Mouse (Mus musculus): ENCODE results near the gene Hyal2. TPM values are rescaled to one million over a fixed set of nuclear protein-coding genes. Genes with fewer than 3 reads are reported as not detected.

The Hyal2 gene
- total and polyA plus RNA-seq, 2 experiments from 2014 or later, result 58.6 to 97.3 TPM

DNA sequence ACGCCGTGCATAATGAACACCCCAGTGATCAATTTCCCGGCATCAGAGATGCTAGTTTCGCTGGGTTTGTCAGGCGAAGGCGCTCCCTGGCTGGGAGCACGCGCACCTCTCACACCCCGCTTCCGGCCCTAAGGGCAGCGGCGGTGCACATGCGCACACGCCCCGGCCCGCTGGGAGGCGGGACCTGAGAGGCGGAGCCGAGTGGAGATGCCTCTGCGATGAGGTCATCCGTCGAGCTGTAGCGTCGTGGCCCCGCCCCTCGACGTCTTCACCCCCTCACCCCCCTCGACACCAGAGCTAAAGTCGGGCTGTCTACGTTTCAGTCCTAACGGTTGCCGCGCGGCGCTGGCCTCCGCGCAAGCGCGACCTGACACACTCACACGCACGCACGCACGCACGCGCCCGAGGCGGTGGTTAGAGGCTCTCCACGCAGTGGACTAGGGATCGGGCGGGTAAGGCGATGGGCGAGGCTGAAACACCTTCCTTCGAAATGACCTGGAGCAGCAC lies 13.4 kb upstream of the Hyal2 start:
- H3K4me2 ChIP-seq (ENCODE audit: low read depth, low read length), result peak overlapping the region; percentile 86
- H3K27ac ChIP-seq (ENCODE audit: low read depth), result peak overlapping the region; percentile 96
- DNase-seq (ENCODE audit: low spot score) (peak; percentile 97), ATAC-seq (ENCODE audit: insufficient read depth, low read depth) (peak; percentile 91)
- peaks cover 33% of the 10 kb centered on the region for H3K4me1 ChIP-seq (ENCODE audit: control insufficient read depth, insufficient read depth)
- under 1% methylated on average over 53 of the region's 53 CpGs for WGBS
- 0 out of 2 replicates have a peak, but pooled peaks cover 7% of the 10 kb centered on the region for H3K27me3 ChIP-seq (ENCODE audit: control insufficient read depth, insufficient read depth, low read length)
- H3K9me3 ChIP-seq (replicated peaks; ENCODE audit: control insufficient read depth, low read length), result no peaks in the 10 kb centered on the region
- TF ChIP-seq EP300 (IDR thresholded peaks at IDR 0.05; ENCODE audit: low read depth) (no peak), CTCF (IDR thresholded peaks at IDR 0.05; ENCODE audit: low read depth) (peak; percentile 27)
- peak overlapping the region; percentile 70 for H3K4me3 ChIP-seq (ENCODE audit: low read depth, low read length)
- H3K36me3 ChIP-seq (replicated peaks; ENCODE audit: control insufficient read depth, insufficient read depth, low read length), result peaks cover 26% of the 10 kb centered on the region
- H3K9ac ChIP-seq (replicated peaks; ENCODE audit: low read depth, low read length), result peak overlapping the region; percentile 89

DNA sequence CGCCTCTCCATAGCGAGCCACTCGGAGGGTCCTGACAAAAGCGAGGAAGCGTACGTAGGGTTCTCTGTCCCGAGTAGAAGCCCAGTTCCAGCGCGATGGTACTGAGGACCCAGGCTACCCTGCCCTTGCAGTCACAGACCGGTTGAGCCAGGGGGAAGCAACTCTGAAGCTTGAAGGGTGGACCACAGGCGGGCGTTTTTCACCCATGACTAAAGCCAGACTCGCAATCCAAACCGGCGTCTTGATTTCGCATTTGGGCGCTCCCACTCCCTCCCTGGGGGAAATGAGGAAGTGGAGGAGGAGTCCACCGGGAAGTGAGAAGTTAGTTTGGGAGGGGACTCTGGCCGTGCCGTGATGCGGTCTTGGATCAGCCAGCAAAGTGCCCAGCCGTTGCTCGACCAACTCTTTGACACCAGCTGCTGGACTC lies 12.7 kb upstream of the Hyal2 start:
- WGBS, result 0% methylated on average over 23 of the region's 23 CpGs

DNA sequence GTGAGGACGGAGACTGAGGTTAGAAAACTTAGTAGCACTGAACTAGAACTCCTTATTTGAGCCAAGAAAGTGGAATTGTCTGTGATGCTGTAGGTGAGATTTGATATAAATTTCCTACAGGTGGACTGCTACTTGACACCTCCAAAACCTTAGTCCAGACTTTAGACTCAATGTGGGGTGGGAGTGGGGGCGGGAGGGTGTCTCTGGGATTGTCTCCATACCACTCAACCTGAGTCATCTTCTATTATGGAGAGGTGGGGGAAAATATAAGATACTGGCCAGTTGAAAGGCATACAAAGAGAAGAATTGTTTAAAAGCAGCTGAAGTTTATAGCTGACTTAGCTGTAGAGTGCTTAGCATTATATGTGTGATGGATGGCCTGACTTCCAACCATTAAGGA lies 12.0 kb upstream of the Hyal2 start:
- peak overlapping the region; percentile 86 for H3K4me2 ChIP-seq (ENCODE audit: low read depth, low read length)
- DNase-seq (ENCODE audit: low spot score) (no peak), ATAC-seq (ENCODE audit: insufficient read depth, low read depth) (no peak)
- 0 out of 2 replicates have a peak, but pooled peaks cover under 1% of the 10 kb centered on the region for H3K27me3 ChIP-seq (ENCODE audit: control insufficient read depth, insufficient read depth, low read length)
- H3K9me3 ChIP-seq (replicated peaks; ENCODE audit: control insufficient read depth, low read length), result no peaks in the 10 kb centered on the region
- WGBS, result 3% methylated on average over 2 of the region's 2 CpGs
- H3K4me1 ChIP-seq (ENCODE audit: control insufficient read depth, insufficient read depth), result peaks cover 33% of the 10 kb centered on the region
- H3K27ac ChIP-seq (ENCODE audit: low read depth), result peak overlapping the region; percentile 96
- TF ChIP-seq EP300 (IDR thresholded peaks at IDR 0.05; ENCODE audit: low read depth) (no peak), CTCF (IDR thresholded peaks at IDR 0.05; ENCODE audit: low read depth) (no peak)
- peak overlapping the region; percentile 89 for H3K9ac ChIP-seq (replicated peaks; ENCODE audit: low read depth, low read length)
- H3K4me3 ChIP-seq (ENCODE audit: low read depth, low read length), result peak overlapping the region; percentile 70
- peaks cover 39% of the 10 kb centered on the region for H3K36me3 ChIP-seq (replicated peaks; ENCODE audit: control insufficient read depth, insufficient read depth, low read length)

More for the DNA sequence above, 12.7 kb upstream of the Hyal2 start:
- ATAC-seq (ENCODE audit: insufficient read depth, low read depth) (peak; percentile 24), DNase-seq (ENCODE audit: low spot score) (peak; percentile 88)
- TF ChIP-seq EP300 (IDR thresholded peaks at IDR 0.05; ENCODE audit: low read depth) (no peak), CTCF (IDR thresholded peaks at IDR 0.05; ENCODE audit: low read depth) (no peak)
- Histone ChIP-seq H3K9ac (replicated peaks; ENCODE audit: low read depth, low read length) (peak overlapping the region; percentile 89), H3K27me3 (ENCODE audit: control insufficient read depth, insufficient read depth, low read length) (0 out of 2 replicates have a peak, but pooled peaks cover 7% of the 10 kb centered on the region), H3K4me3 (ENCODE audit: low read depth, low read length) (peak overlapping the region; percentile 70), H3K36me3 (replicated peaks; ENCODE audit: control insufficient read depth, insufficient read depth, low read length) (peaks cover 33% of the 10 kb centered on the region), H3K9me3 (replicated peaks; ENCODE audit: control insufficient read depth, low read length) (no peaks in the 10 kb centered on the region), H3K4me2 (ENCODE audit: low read depth, low read length) (peak overlapping the region; percentile 86), H3K4me1 (ENCODE audit: control insufficient read depth, insufficient read depth) (peaks cover 33% of the 10 kb centered on the region), H3K27ac (ENCODE audit: low read depth) (peak overlapping the region; percentile 96)

DNA sequence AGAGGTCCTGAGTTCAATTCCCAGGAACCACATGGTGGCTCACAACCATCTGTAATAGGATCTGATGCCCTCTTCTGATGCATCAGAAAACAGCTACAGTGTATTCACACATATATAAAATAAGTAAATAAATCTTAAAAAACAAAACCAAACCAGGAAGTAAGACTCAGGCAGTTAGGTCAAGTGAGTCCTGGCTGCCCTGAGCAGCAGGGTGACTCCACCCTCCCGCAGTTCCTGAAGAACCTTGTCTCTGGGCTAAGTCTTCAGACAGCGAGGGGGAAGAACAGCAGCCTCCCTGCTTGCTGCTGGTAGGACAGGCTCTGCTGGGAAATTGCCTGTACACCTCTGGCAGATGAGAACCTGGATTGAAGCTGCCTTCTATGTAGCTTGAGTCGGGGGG lies 11.4 kb upstream of the Hyal2 start:
- no peaks in the 10 kb centered on the region for H3K27me3 ChIP-seq (ENCODE audit: control insufficient read depth, insufficient read depth, low read length)
- H3K27ac ChIP-seq (ENCODE audit: low read depth), result peak overlapping the region; percentile 96; the same call in 1 of the 2 replicates
- no peak for TF ChIP-seq EP300 (IDR thresholded peaks at IDR 0.05; ENCODE audit: low read depth)
- TF ChIP-seq CTCF (IDR thresholded peaks at IDR 0.05; ENCODE audit: low read depth), result no peak
- H3K4me2 ChIP-seq (ENCODE audit: low read depth, low read length), result peak overlapping the region; percentile 86
- no peak for ATAC-seq (ENCODE audit: insufficient read depth, low read depth)
- H3K36me3 ChIP-seq (replicated peaks; ENCODE audit: control insufficient read depth, insufficient read depth, low read length), result peaks cover 45% of the 10 kb centered on the region
- DNase-seq (ENCODE audit: low spot score), result no peak
- H3K4me1 ChIP-seq (ENCODE audit: control insufficient read depth, insufficient read depth), result peaks cover 27% of the 10 kb centered on the region
- no peaks in the 10 kb centered on the region for H3K9me3 ChIP-seq (replicated peaks; ENCODE audit: control insufficient read depth, low read length)
- peak overlapping the region; percentile 70 for H3K4me3 ChIP-seq (ENCODE audit: low read depth, low read length)
- 48% methylated on average over 3 of the region's 3 CpGs for WGBS
- no peak overlapping the region for H3K9ac ChIP-seq (replicated peaks; ENCODE audit: low read depth, low read length)

DNA sequence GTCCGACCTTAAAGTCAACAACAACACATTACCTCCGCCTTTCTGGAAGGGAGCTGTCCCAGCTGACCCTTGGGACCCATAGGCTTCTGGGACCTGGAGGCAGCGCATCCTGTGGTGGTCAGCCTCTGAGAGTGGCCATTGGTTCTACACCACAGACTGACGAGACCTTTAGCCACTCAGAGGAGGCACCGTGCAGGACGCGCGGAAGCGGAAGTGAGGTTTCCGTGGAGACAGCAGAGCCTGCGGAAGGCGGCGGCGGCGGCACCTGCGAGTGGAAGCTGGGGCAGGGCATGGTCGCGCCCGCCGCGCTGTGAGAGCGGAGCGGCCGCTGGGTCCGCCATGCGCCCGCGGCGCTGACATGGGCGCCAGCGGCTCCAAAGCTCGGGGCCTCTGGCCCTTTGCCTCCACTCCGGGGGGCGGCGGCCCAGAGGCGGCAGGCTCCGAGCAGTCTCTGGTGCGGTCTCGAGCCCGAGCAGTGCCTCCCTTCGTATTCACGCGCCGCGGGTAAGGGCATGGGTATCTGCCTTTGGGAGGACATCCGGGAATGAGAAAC lies 4.6 kb upstream of the Hyal2 start, which contains the start of gene Tusc2:
Gene Tusc2, plus strand, starts transcription at position 227 of the 553 bp plus-strand sequence.
- H3K9ac ChIP-seq (replicated peaks; ENCODE audit: low read depth, low read length), result peak within 1 kb of the TSS; percentile 69
- DNase-seq (ENCODE audit: low spot score) (peak; percentile 97), ATAC-seq (ENCODE audit: insufficient read depth, low read depth) (peak; percentile 89)
- H3K4me1 ChIP-seq (ENCODE audit: control insufficient read depth, insufficient read depth), result peaks cover 14% of the 10 kb centered on the region
- H3K27ac ChIP-seq (ENCODE audit: low read depth), result peak within 1 kb of the TSS; percentile 79
- peak within 1 kb of the TSS; percentile 83 for H3K4me2 ChIP-seq (ENCODE audit: low read depth, low read length)
- peaks cover 49% of the 10 kb centered on the region for H3K36me3 ChIP-seq (replicated peaks; ENCODE audit: control insufficient read depth, insufficient read depth, low read length)
- H3K4me3 ChIP-seq (ENCODE audit: low read depth, low read length), result peak within 1 kb of the TSS; percentile 69
- H3K9me3 ChIP-seq (replicated peaks; ENCODE audit: control insufficient read depth, low read length), result no peaks in the 10 kb centered on the region
- no peaks in the 10 kb centered on the region for H3K27me3 ChIP-seq (ENCODE audit: control insufficient read depth, insufficient read depth, low read length)
- no peak for TF ChIP-seq EP300 (IDR thresholded peaks at IDR 0.05; ENCODE audit: low read depth)
- no peak for TF ChIP-seq CTCF (IDR thresholded peaks at IDR 0.05; ENCODE audit: low read depth)
- WGBS, result 2% methylated on average over 41 of the region's 46 CpGs
